Mouse (Mus musculus): ENCODE data around the gene Mia.

Gene Mia

GRCm38 (mm10) chr7:27184964-27185363 is 4.0 kb upstream of the Mia start:
- WGBS = 58% methylated on average over 3 of the region's 3 CpGs

DNA sequence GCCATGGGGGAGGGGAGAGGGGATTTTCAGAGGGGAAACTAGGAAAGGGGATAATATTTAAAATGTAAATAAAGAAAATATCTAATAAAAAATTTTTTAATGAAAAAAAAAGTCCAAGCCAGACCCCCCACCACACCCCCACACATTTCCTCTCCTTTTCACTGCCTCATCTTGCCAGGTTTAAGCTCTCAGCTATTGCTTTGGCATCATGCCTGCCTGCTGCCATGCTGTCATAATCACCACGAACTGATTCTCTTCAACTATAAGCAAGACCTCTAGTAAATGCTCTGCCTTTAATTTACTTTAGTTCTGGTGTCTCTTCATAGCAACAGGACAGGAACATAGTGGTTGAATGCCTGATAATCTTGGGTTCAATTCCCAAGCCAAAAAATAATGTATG is 1.5 kb upstream of the Mia start:
- 32% methylated on average over 1 of the region's 1 CpGs for WGBS

DNA sequence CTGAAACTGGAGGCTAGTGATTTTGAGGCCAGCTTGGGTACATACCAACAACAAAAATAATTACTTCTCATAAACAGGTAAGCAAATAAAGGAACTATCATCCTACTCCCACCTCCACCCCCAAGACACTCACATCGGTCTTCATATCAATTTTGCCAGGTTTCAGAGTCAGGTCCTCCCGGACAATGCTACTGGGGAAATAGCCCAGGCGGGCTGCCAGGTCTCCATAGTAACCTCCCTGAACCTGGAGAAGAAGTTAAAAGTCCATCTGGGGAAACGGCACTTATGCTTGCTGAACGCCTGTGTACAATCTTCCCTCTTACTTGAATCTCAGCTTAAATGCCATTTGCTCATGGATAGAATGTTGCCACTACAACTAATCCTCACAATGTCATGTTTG is 921 bp downstream of the Mia start:
- 35% methylated on average over 5 of the region's 5 CpGs for WGBS

DNA sequence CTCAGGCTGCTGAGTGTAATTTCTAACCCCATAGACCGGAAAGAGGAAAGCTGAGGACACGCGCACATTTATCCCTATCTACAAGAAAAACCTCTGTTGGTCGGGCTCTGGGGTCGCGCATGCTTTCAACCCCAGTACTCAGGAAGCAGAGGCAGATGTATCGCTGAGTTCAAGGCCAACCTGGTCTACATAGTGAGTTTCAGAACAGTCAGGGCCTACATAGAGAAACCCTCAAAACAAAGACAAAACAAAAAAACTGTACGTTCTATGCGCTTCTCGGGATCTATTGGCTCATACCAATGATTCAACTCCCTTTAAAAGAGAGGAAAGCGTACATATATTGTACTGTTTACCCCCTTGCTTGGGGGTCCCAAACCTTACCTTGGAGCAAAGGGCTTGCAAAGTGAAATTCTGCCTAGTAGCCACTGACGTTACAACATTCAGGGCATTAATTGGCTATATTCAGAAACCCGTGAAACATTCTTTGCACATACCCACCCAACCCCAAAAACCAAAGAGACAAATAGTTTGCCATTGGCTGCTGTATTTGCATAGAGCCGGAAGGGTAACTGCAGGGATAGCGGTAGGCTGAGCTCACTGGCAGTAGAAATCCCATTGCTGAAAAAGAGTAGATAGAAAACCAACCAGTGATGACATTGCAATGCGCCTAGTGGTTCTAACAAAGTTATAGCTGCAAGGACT is 1.6 kb downstream of the Mia start:
- WGBS = 44% methylated on average over 16 of the region's 16 CpGs

DNA sequence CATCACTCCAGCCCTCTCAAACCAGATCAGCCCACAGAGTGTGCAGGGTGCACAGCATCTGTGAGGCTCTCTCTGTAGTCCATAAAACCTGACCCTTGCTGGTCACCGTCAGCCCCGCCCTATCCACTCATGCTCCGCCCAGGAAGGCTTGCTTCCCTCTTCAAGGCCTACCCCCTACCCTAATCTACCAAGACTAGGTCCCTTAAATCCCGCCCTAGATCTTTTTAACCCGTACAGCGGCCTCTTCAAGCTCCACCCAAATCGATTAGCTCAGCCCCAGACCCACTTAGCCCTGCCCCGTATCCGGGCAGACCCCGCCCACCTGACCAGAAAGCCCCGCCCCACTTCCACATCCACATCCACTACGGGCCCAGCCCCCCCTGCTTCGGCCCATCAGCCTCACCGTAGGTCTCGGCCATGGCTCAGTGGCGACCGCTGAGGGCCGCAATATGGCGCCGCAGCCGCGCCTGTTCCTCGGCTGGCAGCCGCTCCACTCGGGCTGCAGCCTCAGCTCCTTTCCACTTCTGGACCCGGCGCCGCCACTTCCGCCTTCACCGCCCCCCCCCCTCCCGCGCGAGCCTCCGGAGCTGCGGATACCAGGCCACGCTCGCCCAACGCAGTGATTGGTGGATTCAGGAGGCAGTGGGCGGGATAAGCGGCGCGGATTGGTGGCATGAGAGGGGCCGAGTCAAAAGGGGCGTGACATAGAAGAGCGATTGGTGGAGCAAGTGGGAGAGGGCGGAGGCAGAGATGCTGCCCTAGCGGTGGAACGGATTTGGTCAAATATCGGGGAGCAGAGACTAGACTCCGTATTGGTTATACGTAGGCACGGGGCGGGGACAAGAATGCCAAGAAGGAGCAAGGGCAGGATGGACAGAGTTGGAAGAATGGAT is 2.4 kb downstream of the Mia start, which contains the start of gene Rab4b:
TSS of gene Rab4b (minus strand) at position 573 of the 893 bp plus-strand sequence.
- WGBS = 1% methylated on average over 53 of the region's 53 CpGs

DNA sequence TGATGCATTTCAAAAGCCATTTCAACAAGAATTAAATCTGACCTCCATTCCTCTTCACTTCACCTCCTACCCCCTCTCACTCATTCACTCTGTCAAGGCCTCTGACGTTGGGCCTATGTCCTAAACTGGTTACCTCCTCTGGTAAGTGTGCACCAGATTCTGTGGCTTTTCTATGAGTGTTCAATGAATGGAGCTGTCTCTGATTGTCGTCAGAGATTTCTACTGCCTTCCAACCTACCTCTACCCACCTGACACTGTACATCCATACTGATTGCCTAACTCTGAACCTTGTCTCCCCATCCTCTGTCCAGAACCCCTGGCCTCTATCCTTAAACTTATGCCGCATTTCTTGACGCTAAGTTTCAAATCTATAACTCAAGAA is 3.0 kb downstream of the Mia start:
- WGBS = 11% methylated on average over 4 of the region's 4 CpGs

GRCm38 (mm10) chr7:27174896-27175295 is 6.1 kb downstream of the Mia start:
- 87% methylated on average over 7 of the region's 7 CpGs for WGBS

GRCm38 (mm10) chr7:27174496-27174895 is 6.5 kb downstream of the Mia start:
- WGBS = 95% methylated on average over 15 of the region's 15 CpGs

GRCm38 (mm10) chr7:27170981-27171380 is 10.0 kb downstream of the Mia start:
- WGBS = 93% methylated on average over 3 of the region's 3 CpGs

DNA sequence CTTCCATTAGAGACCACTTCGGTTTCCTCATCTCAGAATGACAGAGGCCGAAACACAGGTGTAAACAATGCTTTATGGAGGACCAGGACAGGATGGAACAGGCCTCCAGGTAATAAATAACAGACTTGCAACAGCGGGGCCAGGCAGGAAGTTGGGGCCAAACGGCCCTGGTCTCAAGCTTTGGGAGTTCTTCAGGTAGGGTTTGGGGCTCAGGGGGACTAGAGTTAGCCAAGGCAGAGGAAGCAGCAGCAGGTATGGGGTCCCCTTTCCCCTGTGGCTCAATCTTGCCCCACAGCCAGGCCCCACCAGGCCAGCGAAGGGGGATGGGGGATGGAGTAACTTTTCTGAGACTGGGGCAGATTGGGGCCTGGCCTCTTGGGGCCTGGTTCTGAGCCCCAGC is 12.6 kb downstream of the Mia start:
- WGBS = 97% methylated on average over 5 of the region's 5 CpGs

- WGBS = 58% methylated on average over 11 of the region's 11 CpGs
These were observed 13.4 kb downstream of the Mia start for GRCm38 (mm10) chr7:27167475-27168094.

DNA sequence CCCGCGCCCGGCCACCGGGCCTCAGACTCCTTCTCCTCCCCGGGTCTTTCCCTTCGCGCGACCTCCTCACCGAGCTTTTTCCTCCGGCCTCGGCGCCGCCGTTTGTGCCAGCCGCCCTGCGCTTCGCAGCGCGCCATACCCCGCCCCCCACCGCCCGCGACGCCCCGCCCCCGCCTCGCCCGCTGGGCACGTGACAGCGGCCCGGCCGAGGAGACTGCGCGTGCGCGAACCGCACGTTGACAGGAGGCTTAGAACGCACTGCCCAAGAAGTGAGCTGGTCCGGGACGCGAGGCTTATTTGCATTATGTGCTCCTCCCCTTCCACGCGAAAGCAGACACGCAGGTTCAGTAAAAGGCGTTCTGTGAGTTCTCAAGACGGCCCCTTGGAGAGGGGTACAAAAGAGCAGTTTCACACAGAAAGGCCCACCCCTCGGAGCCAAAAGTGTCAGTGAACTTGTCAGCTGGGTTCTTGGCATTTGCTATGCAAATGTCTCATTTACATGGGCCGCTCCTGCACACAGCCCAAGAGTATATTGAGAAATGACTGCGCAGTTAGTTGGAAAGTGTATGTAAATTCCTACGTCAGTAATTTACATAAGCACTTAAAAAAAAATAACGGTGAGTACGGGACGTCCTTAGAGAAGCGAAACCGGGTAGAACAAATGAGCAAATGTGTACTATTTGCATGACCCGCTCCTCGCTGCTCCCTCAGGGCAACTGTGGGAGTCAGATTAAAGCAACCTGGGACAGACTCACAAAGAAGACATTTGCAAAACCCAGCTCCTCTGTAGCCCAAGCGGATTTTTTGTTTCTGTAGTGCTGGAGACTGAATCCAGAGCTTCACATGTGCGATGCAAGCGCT is 14.1 kb downstream of the Mia start, which contains the start of gene Egln2:
TSS of gene Egln2 (minus strand) at position 189 of the 861 bp plus-strand sequence.
- WGBS = under 1% methylated on average over 60 of the region's 61 CpGs

GRCm38 (mm10) chr7:27166229-27166613 is 14.7 kb downstream of the Mia start:
- WGBS = under 1% methylated on average over 36 of the region's 43 CpGs

DNA sequence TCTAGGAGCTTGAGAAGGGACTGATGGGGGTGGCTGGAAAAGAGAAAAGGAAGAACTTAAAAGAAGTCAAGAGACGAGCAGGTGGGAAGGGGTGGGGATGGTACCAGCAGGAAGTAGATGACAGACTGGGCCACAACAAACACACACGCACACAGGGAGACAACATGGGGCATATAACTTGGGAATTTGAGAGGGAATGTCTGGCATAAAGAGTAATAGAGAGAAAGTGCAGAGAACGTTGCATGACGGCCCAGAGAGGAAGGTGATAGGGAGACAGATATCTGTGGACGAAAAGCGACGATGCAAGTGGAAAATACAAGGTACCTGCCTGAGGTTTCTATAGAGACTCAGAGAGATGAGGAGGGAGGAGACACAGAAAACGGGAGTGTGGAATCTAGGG is 15.3 kb downstream of the Mia start:
- WGBS = under 1% methylated on average over 8 of the region's 8 CpGs

GRCm38 (mm10) chr7:27165007-27165655 is 15.8 kb downstream of the Mia start:
- WGBS = 54% methylated on average over 23 of the region's 23 CpGs

DNA sequence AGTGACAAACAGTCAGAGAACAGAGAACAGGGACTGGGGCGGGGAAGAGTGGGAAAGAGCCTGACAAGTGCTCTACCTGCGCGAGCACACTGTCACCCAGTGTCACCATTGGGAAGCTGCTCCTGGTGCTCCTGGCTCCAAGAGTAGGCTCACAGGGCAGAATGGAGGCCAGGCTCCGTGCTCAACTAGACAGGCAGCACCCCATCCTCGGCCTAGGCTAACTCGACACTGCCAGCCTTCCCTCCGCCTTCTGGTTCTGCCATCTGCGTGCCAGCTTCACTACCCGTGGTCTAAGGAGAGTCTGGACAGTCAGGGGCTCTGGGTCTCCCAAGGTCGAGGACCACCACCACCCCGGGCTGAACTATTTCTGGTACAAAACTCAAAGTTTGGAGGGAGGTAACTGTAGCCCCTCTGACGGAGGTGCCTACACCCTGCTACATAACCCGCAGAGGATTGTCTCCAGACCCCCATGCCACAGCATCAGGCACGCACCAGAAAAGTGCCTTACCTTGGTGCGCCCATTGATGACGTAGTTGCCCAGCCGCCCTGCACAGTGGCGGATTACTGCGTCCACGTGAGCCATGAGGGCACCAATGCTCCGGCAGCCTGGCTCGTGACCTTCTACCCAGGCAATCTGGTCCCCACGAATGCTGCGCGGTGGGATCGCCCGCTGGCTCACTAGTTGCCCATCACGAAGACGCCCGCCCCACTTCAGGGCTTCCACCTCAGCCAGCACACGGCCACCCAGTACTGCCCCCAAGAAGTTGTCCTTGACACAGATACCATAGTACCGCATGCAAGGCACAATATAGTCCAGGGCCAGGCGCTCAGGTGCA is 16.6 kb downstream of the Mia start:
- 64% methylated on average over 33 of the region's 33 CpGs for WGBS

GRCm38 (mm10) chr7:27163450-27163805 is 17.5 kb downstream of the Mia start:
- 53% methylated on average over 5 of the region's 5 CpGs for WGBS

DNA sequence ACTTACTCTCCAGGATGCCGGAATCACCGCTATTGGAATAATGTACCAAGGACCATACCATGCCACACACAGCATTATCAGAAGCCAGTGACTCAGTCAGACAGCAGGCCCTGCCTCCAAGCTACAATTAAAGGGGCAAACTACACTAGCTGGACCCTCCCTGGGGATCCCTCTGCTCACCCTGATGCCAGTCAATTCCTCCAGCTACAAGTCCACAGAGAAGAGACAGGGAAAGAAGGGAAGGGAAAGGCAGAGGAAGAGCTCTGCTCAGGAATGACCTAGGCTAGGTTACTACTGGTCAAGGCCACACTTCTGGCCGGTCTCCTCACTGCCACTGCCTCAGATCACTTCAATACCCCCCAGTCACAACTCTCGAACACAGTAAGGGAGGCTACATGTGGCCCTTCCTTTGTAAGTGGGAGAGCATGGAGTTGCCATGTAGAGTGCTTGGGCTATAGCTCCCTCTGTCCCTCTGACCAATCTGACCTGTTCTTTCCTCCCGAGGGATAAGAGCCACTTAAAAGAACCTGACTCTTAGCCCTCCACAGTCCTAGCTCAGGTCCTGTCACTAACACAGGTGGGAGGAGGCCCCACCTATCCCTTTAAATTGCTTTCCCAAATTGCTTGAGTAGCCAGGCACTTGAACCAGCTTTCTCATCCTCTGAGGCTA is 18.0 kb downstream of the Mia start:
- 70% methylated on average over 5 of the region's 5 CpGs for WGBS

DNA sequence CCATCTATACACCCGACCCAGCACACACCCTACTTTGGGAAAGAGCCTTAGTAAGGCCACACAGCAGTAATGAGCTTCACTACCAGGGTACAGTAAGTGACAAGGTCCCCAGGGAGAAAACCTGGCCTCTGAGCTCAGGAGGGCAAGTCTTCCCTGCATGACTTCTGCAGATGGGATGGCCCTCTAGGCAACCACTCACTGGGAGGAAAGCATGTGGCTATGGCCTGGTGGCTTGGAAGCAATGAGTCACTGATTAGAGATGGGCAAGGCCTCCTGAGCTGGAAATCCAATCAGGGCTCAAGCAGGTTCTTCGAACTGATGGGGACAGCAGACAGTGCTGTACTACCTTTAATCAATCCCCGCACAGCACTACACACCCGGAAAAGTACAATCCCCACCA is 19.2 kb downstream of the Mia start:
- WGBS = 87% methylated on average over 4 of the region's 4 CpGs

GRCm38 (mm10) chr7:27160921-27161320 is 20.0 kb downstream of the Mia start:
- 63% methylated on average over 3 of the region's 3 CpGs for WGBS

All from cerebral cortex, adult 2 months (tissue).